Mouse (Mus musculus) kidney, adult 2 months (tissue): ENCODE data around the gene Klrd1.

Experiments used
- CTCF ChIP-seq: fragments of 200-500 bp; conservative IDR thresholded peaks from 2 replicates; pipeline ENCODE4 v1.5.1; 2011; ENCODE audit warnings: low read depth, mild to moderate bottlenecking, control low read depth, low read length, moderate library complexity, mixed read lengths; ENCODE audit not compliant: insufficient read depth, insufficient read length
- POLR2A ChIP-seq: fragments of 200-500 bp; IDR thresholded peaks from one replicate; pipeline ENCODE4 v1.6.1; 2011; ENCODE audit warnings: low read depth, low read length, control low read depth

DNA sequence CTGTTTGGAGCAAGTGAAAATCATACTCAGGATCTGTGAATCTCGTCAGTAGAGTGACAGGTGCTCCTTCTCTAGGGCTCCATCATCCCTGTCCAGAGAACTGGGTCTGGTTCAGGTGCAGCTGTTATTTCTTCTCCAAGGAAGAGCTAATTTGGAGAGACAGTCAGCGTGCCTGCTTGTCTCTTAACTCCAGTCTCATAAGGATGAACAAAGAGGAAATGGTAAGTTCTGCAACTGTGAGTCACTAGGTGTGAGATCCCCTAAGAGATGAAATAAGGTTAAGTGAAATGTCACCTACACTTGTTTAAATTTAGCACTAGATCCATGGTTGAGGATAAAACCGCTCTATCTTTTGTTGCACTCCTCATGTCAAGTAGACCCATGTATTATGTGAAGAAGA is 8.6 kb upstream of the Klrd1 start:
- no peak for TF ChIP-seq POLR2A
- no peak for TF ChIP-seq CTCF
